Mouse (Mus musculus): ENCODE data around the gene Ids. TPM values are rescaled to one million over a fixed set of nuclear protein-coding genes. Genes with fewer than 3 reads are reported as not detected.

Ids gene
- polyA plus RNA-seq, 1 experiment from 2014 or later = 3.0 TPM

GRCm38 (mm10) chrX:70363446-70363845 lies 1.4 kb downstream of the Ids start:
- ATAC-seq (ENCODE audit: low FRiP score) = no peak
- H3K4me1 ChIP-seq (ENCODE audit: control insufficient read depth, insufficient read depth, low read length) = no peaks in the 10 kb centered on the region
- H3K9me3 ChIP-seq (ENCODE audit: control insufficient read depth, low read length) = no peaks in the 10 kb centered on the region
- no peak overlapping the region for H3K27ac ChIP-seq (ENCODE audit: low read depth, low read length)
- H3K36me3 ChIP-seq (ENCODE audit: control insufficient read depth, insufficient read depth, low read length) = no peaks in the 10 kb centered on the region
- WGBS = 92% methylated on average over 5 of the region's 5 CpGs
- no peak overlapping the region for H3K9ac ChIP-seq (ENCODE audit: low read length)
- no peak overlapping the region for H3K4me3 ChIP-seq (ENCODE audit: low read depth, low read length)
- no peaks in the 10 kb centered on the region for H3K27me3 ChIP-seq (ENCODE audit: control insufficient read depth, insufficient read depth, low read length)
- no peak overlapping the region for H3K4me2 ChIP-seq
- no peak for DNase-seq (ENCODE audit: low spot score, missing footprints)

GRCm38 (mm10) chrX:70362985-70363384 lies 1.9 kb downstream of the Ids start:
- Histone ChIP-seq H3K4me2 (no peak overlapping the region), H3K36me3 (ENCODE audit: control insufficient read depth, insufficient read depth, low read length) (no peaks in the 10 kb centered on the region), H3K4me3 (ENCODE audit: low read depth, low read length) (no peak overlapping the region), H3K27me3 (ENCODE audit: control insufficient read depth, insufficient read depth, low read length) (no peaks in the 10 kb centered on the region), H3K4me1 (ENCODE audit: control insufficient read depth, insufficient read depth, low read length) (no peaks in the 10 kb centered on the region), H3K9me3 (ENCODE audit: control insufficient read depth, low read length) (no peaks in the 10 kb centered on the region), H3K27ac (ENCODE audit: low read depth, low read length) (no peak overlapping the region), H3K9ac (ENCODE audit: low read length) (no peak overlapping the region)
- ATAC-seq (ENCODE audit: low FRiP score) = no peak
- no peak for DNase-seq (ENCODE audit: low spot score, missing footprints)
- WGBS = 88% methylated on average over 6 of the region's 7 CpGs

GRCm38 (mm10) chrX:70330202-70330843 lies 34.6 kb downstream of the Ids start:
- no peak overlapping the region for H3K4me2 ChIP-seq
- H3K9ac ChIP-seq (ENCODE audit: low read length) = no peak overlapping the region
- H3K4me1 ChIP-seq (ENCODE audit: control insufficient read depth, insufficient read depth, low read length) = no peaks in the 10 kb centered on the region
- no peak overlapping the region for H3K4me3 ChIP-seq (ENCODE audit: low read depth, low read length)
- no peaks in the 10 kb centered on the region for H3K9me3 ChIP-seq (ENCODE audit: control insufficient read depth, low read length)
- ATAC-seq (ENCODE audit: low FRiP score) (peak; percentile 83), DNase-seq (ENCODE audit: low spot score, missing footprints) (peak; percentile 90)
- H3K36me3 ChIP-seq (ENCODE audit: control insufficient read depth, insufficient read depth, low read length) = no peaks in the 10 kb centered on the region
- H3K27me3 ChIP-seq (ENCODE audit: control insufficient read depth, insufficient read depth, low read length) = no peaks in the 10 kb centered on the region
- H3K27ac ChIP-seq (ENCODE audit: low read depth, low read length) = no peak overlapping the region
- 27% methylated on average over 6 of the region's 6 CpGs for WGBS

GRCm38 (mm10) chrX:70328530-70329143 lies 36.2 kb downstream of the Ids start:
- no peak overlapping the region for H3K27ac ChIP-seq (ENCODE audit: low read depth, low read length)
- ATAC-seq (ENCODE audit: low FRiP score) = no peak
- no peak overlapping the region for H3K4me3 ChIP-seq (ENCODE audit: low read depth, low read length)
- no peaks in the 10 kb centered on the region for H3K4me1 ChIP-seq (ENCODE audit: control insufficient read depth, insufficient read depth, low read length)
- no peaks in the 10 kb centered on the region for H3K9me3 ChIP-seq (ENCODE audit: control insufficient read depth, low read length)
- DNase-seq (ENCODE audit: low spot score, missing footprints) = no peak
- no peaks in the 10 kb centered on the region for H3K36me3 ChIP-seq (ENCODE audit: control insufficient read depth, insufficient read depth, low read length)
- H3K9ac ChIP-seq (ENCODE audit: low read length) = no peak overlapping the region
- whole genome bisulfite sequencing = 58% methylated on average over 2 of the region's 2 CpGs
- H3K4me2 ChIP-seq = no peak overlapping the region
- H3K27me3 ChIP-seq (ENCODE audit: control insufficient read depth, insufficient read depth, low read length) = no peaks in the 10 kb centered on the region

GRCm38 (mm10) chrX:70327656-70328055 lies 37.2 kb downstream of the Ids start:
- no peaks in the 10 kb centered on the region for H3K27me3 ChIP-seq (ENCODE audit: control insufficient read depth, insufficient read depth, low read length)
- ATAC-seq (ENCODE audit: low FRiP score) = no peak
- H3K4me1 ChIP-seq (ENCODE audit: control insufficient read depth, insufficient read depth, low read length) = no peaks in the 10 kb centered on the region
- no peak for DNase-seq (ENCODE audit: low spot score, missing footprints)
- 57% methylated on average over 1 of the region's 1 CpGs for WGBS
- no peak overlapping the region for H3K9ac ChIP-seq (ENCODE audit: low read length)
- no peak overlapping the region for H3K4me2 ChIP-seq
- no peak overlapping the region for H3K4me3 ChIP-seq (ENCODE audit: low read depth, low read length)
- no peak overlapping the region for H3K27ac ChIP-seq (ENCODE audit: low read depth, low read length)
- H3K36me3 ChIP-seq (ENCODE audit: control insufficient read depth, insufficient read depth, low read length) = no peaks in the 10 kb centered on the region
- H3K9me3 ChIP-seq (ENCODE audit: control insufficient read depth, low read length) = no peaks in the 10 kb centered on the region

- Histone ChIP-seq H3K4me2 (no peak overlapping the region), H3K4me1 (ENCODE audit: control insufficient read depth, insufficient read depth, low read length) (no peaks in the 10 kb centered on the region), H3K9me3 (ENCODE audit: control insufficient read depth, low read length) (no peaks in the 10 kb centered on the region), H3K27ac (ENCODE audit: low read depth, low read length) (no peak overlapping the region), H3K27me3 (ENCODE audit: control insufficient read depth, insufficient read depth, low read length) (no peaks in the 10 kb centered on the region), H3K9ac (ENCODE audit: low read length) (no peak overlapping the region), H3K4me3 (ENCODE audit: low read depth, low read length) (no peak overlapping the region), H3K36me3 (ENCODE audit: control insufficient read depth, insufficient read depth, low read length) (no peaks in the 10 kb centered on the region)
- no peak for ATAC-seq (ENCODE audit: low FRiP score)
- 56% methylated on average over 2 of the region's 2 CpGs for WGBS
- DNase-seq (ENCODE audit: low spot score, missing footprints) = no peak
These were observed 45.6 kb downstream of the Ids start for GRCm38 (mm10) chrX:70319254-70319653.

- no peak overlapping the region for H3K4me2 ChIP-seq
- H3K4me1 ChIP-seq (ENCODE audit: control insufficient read depth, insufficient read depth, low read length) = no peaks in the 10 kb centered on the region
- H3K36me3 ChIP-seq (ENCODE audit: control insufficient read depth, insufficient read depth, low read length) = no peaks in the 10 kb centered on the region
- H3K27ac ChIP-seq (ENCODE audit: low read depth, low read length) = no peak overlapping the region
- no peak for ATAC-seq (ENCODE audit: low FRiP score)
- H3K9ac ChIP-seq (ENCODE audit: low read length) = no peak overlapping the region
- DNase-seq (ENCODE audit: low spot score, missing footprints) = no peak
- no peaks in the 10 kb centered on the region for H3K27me3 ChIP-seq (ENCODE audit: control insufficient read depth, insufficient read depth, low read length)
- H3K4me3 ChIP-seq (ENCODE audit: low read depth, low read length) = no peak overlapping the region
- 84% methylated on average over 3 of the region's 3 CpGs for WGBS
- H3K9me3 ChIP-seq (ENCODE audit: control insufficient read depth, low read length) = no peaks in the 10 kb centered on the region
These were observed 49.8 kb downstream of the Ids start for GRCm38 (mm10) chrX:70314949-70315641.

Other genes with a start within 250 kb of the Ids start
- 32.4 and 32.8 TPM in 2 replicates for gene 1110012L19Rik, start 20.8 kb upstream of the Ids start, polyA plus RNA-seq (2014; fragmentation: Nextera tagmentation; extraction: Ambion mirVana)
- gene Tmem185a, start 112.1 kb upstream of the Ids start, polyA plus RNA-seq (2014; fragmentation: Nextera tagmentation; extraction: Ambion mirVana) = 52.4 and 56.8 TPM in 2 replicates

All from midbrain, embryonic 11.5 days (tissue).